Mouse (Mus musculus) embryonic facial prominence, embryonic 15.5 days (tissue): ENCODE measurements around the gene Wdr92. TPM values are rescaled to one million over a fixed set of nuclear protein-coding genes. Genes with fewer than 3 reads are reported as not detected.

Experiments
- ATAC-seq: fragments of 200-750 bp; cut with Nextera tagmentation; 2 replicates; pipeline ENCODE4 v1.8.0; 2017; ENCODE audit warnings: low read depth, moderate TSS enrichment; ENCODE audit not compliant: insufficient number of reproducible peaks, low FRiP score, low TSS enrichment
- H3K27ac ChIP-seq: fragments of 300-500 bp; sonication (generic); replicated peaks from 2 replicates; pipeline ENCODE4 v1.5.1; 2015; ENCODE audit warnings: mild to moderate bottlenecking, inconsistent platforms
- H3K27me3 ChIP-seq: fragments of 300-500 bp; sonication (generic); 2 replicates; pipeline ENCODE4 v1.6.1; 2015; ENCODE audit warnings: inconsistent platforms
- H3K36me3 ChIP-seq: fragments of 300-500 bp; sonication (generic); 2 replicates; pipeline ENCODE4 v1.6.1; 2015; ENCODE audit warnings: mild to moderate bottlenecking, inconsistent platforms
- H3K4me1 ChIP-seq: fragments of 300-500 bp; sonication (generic); 2 replicates; pipeline ENCODE4 v1.6.1; 2015; ENCODE audit warnings: inconsistent platforms
- H3K4me2 ChIP-seq: fragments of 300-500 bp; sonication (generic); replicated peaks from 2 replicates; pipeline ENCODE4 v1.6.1; 2015; ENCODE audit warnings: mild to moderate bottlenecking, inconsistent platforms
- H3K4me3 ChIP-seq: fragments of 300-500 bp; sonication (generic); replicated peaks from 2 replicates; pipeline ENCODE4 v1.5.1; 2015; ENCODE audit warnings: mild to moderate bottlenecking, inconsistent platforms
- H3K9ac ChIP-seq: fragments of 300-500 bp; sonication (generic); 2 replicates; pipeline ENCODE4 v1.6.1; 2015; ENCODE audit warnings: inconsistent platforms
- H3K9me3 ChIP-seq: fragments of 300-500 bp; sonication (generic); replicated peaks from 2 replicates; pipeline ENCODE4 v1.6.1; 2016; ENCODE audit warnings: inconsistent platforms
- WGBS: fragments of 180-500 bp; shearing (Covaris S2); methylation state at CpG from one replicate; pipeline ENCODE4 v1.1.7; 2015; 5-methylcytosine and 5-hydroxymethylcytosine counted together
- polyA plus RNA-seq: library from polyadenylated mRNA; unstranded; fragments of >200 nt; fragmentation: Nextera tagmentation; extraction: Ambion mirVana; gene quantifications from 2 replicates; pipeline ENCODE4 v1.2.1, GENCODE M21; 2015

Gene Wdr92
- polyA plus RNA-seq, result 27.3 and 27.7 TPM in 2 replicates

DNA sequence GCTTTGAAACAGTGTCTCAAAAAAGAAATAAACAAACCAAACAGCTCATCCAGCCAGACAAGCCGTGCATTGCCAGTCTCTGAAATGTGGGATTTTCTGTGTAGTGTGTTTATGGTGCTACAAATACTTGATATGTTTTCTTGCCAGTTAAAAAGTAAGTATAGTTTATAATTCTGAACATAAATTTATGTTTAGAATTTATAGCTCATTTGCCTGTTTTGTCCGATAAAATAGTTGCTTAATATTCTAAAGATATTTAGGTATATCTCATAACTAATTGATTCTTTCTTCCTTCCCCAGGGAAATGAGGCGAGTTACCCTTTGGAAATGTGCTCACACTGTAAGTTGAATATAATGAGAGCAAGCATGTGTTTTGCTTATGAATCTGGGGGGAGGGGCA, at the start of gene Wdr92:
Gene Wdr92, plus strand, starts transcription at position 301 of the 400 bp plus-strand sequence.
- no peak within 1 kb of the TSS for H3K4me2 ChIP-seq
- H3K4me3 ChIP-seq, result no peak within 1 kb of the TSS
- H3K36me3 ChIP-seq, result no peaks in the 10 kb centered on the region
- no peaks in the 10 kb centered on the region for H3K4me1 ChIP-seq
- no peak within 1 kb of the TSS for H3K9ac ChIP-seq
- no peak within 1 kb of the TSS for H3K27ac ChIP-seq
- H3K9me3 ChIP-seq, result no peaks in the 10 kb centered on the region
- H3K27me3 ChIP-seq, result no peaks in the 10 kb centered on the region
- 64% methylated on average over 3 of the region's 3 CpGs for WGBS
- ATAC-seq, result no peak

DNA sequence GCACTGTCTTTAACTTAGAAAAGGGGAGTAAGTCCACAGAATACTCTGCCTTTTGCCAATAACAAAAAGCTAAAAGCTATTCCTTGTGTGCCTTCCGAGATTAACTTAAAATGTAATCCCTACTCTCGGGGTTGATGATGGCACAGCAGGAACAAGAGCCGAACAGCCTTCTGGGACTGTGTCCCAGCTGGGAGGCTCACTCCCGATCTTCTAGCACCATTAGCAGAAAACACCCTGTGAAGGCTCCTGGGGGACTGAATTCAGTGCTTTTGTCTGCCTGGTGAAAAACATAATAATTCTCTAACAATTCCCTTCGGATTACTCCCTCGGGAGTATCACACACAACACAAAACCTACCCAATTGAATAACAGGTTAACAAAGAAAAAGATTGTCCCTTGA, 46.3 kb upstream of the Wdr92 start:
- Histone ChIP-seq H3K4me3 (no peak overlapping the region), H3K36me3 (no peaks in the 10 kb centered on the region), H3K4me1 (no peaks in the 10 kb centered on the region), H3K9me3 (no peaks in the 10 kb centered on the region), H3K27me3 (no peaks in the 10 kb centered on the region), H3K9ac (no peak overlapping the region), H3K4me2 (no peak overlapping the region), H3K27ac (no peak overlapping the region)
- ATAC-seq, result peak; percentile 65
- WGBS, result 27% methylated on average over 6 of the region's 6 CpGs

DNA sequence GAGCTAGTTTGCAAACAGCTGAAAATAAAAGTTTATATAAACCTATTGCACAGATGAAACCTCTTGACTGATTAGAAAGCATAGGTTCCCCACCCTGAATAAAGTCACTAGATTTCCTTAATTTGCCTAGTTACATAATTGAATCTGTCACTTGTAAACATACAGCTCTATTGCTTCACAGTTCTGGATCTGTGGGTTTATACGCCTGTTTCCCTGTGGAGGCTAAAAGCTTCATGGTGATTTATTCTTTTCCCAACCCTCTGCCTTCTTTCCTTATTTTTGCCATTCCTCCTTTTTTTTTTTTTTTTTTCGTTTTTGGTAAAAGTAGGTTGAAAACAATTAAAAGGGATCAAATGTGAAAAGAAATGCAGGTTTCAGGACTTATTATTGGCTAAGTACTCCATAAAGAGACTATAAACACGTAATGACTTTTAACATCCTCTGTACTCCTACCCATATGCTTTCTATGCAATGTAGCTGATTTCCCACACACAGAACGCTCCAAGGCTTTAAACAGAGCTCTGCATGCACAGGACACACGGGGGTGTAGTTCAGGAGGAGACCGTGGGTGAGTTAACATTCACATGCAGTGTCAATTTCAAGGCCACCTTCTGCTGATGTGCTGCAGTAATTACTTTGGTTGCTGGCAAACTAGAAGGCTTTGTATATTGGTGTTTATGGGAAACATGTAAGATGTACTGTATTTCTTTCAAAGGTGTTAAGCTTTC, 43.4 kb upstream of the Wdr92 start:
- H3K36me3 ChIP-seq, result no peaks in the 10 kb centered on the region
- H3K4me3 ChIP-seq, result no peak overlapping the region
- ATAC-seq, result no peak
- H3K4me1 ChIP-seq, result no peaks in the 10 kb centered on the region
- H3K4me2 ChIP-seq, result no peak overlapping the region
- H3K27me3 ChIP-seq, result no peaks in the 10 kb centered on the region
- H3K9ac ChIP-seq, result no peak overlapping the region
- no peaks in the 10 kb centered on the region for H3K9me3 ChIP-seq
- 55% methylated on average over 6 of the region's 6 CpGs for WGBS
- no peak overlapping the region for H3K27ac ChIP-seq

DNA sequence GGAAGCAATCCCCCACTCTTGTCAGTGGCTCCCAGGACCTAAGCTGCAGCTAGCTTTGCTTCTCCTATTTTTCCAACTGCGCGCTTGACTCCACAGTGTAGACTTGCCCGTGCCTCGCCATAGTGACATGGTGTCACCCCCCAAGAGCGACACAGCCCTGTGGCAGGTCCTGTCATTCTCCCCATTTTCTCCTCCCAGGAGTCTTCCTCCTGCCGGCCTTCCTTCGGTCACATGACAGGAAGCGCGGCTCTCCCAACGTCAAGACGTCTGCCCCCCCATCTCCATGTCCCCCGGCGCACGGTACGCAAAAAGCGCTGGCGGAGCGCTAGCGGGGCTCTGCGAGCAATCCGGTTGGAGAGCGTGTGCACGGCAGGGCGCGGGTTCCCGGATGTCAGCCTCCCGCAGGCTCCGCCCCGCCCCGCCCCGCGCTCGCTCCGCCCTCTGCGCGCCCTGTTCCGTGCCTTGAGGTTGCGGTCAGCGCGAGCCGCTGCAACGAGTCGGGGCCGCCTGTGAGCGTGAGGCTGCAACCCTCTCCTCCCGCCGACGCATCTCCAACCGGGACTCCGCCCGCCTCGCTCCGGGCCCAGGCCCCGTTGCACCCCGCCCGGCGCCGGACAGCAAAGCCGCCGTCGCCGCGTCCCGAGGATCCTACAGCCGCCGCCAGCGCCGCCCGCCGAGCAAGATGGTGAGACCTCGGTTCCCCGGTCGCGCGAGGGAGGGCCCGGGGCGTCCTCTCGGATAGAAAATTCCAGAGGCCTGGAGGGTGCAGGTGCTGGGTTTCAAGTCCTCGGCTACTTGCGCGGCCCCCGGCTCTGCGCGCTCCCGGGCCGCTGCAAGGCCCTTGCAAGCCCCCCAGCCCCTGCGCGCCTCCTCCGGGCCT, 22.8 kb upstream of the Wdr92 start, which contains the start of gene Ppp3r1:
Gene Ppp3r1, plus strand, starts transcription at position 406 of the 880 bp plus-strand sequence.
- H3K4me2 ChIP-seq, result peak within 1 kb of the TSS; percentile 65
- ATAC-seq, result peak; percentile 98
- peak within 1 kb of the TSS; percentile 98 for H3K4me3 ChIP-seq
- H3K27me3 ChIP-seq, result no peaks in the 10 kb centered on the region
- peaks cover 13% of the 10 kb centered on the region; the same call in 1 of the 2 replicates for H3K4me1 ChIP-seq
- WGBS, result under 1% methylated on average over 89 of the region's 89 CpGs
- H3K9ac ChIP-seq, result peak within 1 kb of the TSS; percentile 96
- no peaks in the 10 kb centered on the region for H3K36me3 ChIP-seq
- peak within 1 kb of the TSS; percentile 98 for H3K27ac ChIP-seq
- H3K9me3 ChIP-seq, result no peaks in the 10 kb centered on the region

DNA sequence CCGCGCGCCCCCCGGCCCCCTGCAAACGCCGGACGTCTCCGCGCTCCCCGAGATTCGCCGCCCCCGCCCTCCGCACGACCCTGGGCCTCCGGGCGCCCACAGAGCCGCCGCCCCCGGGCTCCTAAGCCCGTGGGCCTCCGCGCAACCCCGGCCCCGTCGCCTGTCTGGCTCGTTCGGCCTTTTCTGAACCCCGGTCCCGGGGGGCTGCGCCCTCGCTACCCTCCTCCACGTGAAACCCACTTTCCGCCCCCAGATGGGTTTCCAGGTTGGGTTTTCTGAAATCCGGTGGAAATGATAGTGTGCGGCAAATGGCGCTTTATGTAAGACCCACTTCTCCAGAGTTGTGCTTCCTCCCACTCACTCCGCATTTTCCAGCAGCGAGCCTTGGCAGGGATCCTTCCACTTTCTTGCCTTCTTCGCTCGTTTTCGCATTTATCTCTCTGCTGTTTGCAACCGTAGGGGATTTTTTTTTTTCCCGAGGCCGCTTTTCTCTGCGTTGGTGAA, 22.1 kb upstream of the Wdr92 start:
- Histone ChIP-seq H3K27me3 (no peaks in the 10 kb centered on the region), H3K36me3 (no peaks in the 10 kb centered on the region), H3K4me3 (peak overlapping the region; percentile 98), H3K27ac (peak overlapping the region; percentile 98), H3K4me2 (peak overlapping the region; percentile 65), H3K9me3 (no peaks in the 10 kb centered on the region), H3K4me1 (peaks cover 13% of the 10 kb centered on the region; the same call in 1 of the 2 replicates), H3K9ac (peak overlapping the region; percentile 96)
- WGBS, result under 1% methylated on average over 45 of the region's 46 CpGs
- peak; percentile 45 for ATAC-seq

DNA sequence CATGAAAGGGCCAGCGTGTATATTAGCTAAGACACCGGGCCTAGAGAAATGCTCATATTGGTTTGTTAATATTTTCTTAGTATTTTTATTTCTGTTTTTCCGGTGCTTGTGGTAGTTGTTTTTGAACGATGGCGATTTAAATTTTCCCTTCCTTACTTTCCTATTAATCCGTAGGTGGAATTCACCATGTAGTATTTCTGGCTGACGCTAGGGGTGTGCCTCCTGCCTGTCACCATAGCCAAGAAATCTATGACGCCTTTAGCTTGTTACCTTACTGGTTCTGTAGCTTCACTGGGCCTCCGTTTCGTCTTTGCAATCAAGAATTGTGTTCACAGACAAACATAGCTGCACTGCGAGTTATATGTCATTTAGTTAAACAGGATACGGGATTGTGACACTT, 21.7 kb upstream of the Wdr92 start:
- Histone ChIP-seq H3K4me1 (peaks cover 13% of the 10 kb centered on the region; the same call in 1 of the 2 replicates), H3K27me3 (no peaks in the 10 kb centered on the region), H3K27ac (peak overlapping the region; percentile 98), H3K36me3 (no peaks in the 10 kb centered on the region), H3K4me2 (peak overlapping the region; percentile 65), H3K9ac (peak overlapping the region; percentile 96), H3K4me3 (peak overlapping the region; percentile 98), H3K9me3 (no peaks in the 10 kb centered on the region)
- WGBS, result under 1% methylated on average over 12 of the region's 12 CpGs
- no peak for ATAC-seq

DNA sequence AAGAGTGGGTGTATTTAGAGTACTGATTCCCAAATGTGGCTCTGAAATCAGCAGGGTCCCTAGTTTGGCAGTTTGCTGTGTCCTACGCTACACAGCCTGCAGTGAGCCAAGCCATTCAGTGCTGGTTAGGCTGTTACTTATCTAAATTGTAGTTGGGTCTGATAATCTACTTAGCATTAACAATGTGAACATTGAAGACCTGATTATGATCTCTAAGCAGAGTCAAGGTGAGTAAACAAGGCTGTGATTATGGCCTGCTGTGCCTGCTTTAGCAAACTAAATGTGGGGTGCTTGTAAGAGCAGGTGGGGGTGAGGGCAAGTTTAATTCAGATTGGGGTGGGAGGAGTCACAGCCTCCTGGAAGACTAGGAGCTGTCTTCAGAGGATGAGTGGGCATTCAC, 18.0 kb upstream of the Wdr92 start:
- ATAC-seq, result no peak
- Histone ChIP-seq H3K27ac (no peak overlapping the region), H3K9me3 (no peaks in the 10 kb centered on the region), H3K9ac (no peak overlapping the region), H3K36me3 (no peaks in the 10 kb centered on the region), H3K4me2 (no peak overlapping the region), H3K4me3 (no peak overlapping the region), H3K27me3 (no peaks in the 10 kb centered on the region), H3K4me1 (peaks cover 18% of the 10 kb centered on the region; the same call in 1 of the 2 replicates)
- whole genome bisulfite sequencing, result 87% methylated on average over 1 of the region's 1 CpGs

DNA sequence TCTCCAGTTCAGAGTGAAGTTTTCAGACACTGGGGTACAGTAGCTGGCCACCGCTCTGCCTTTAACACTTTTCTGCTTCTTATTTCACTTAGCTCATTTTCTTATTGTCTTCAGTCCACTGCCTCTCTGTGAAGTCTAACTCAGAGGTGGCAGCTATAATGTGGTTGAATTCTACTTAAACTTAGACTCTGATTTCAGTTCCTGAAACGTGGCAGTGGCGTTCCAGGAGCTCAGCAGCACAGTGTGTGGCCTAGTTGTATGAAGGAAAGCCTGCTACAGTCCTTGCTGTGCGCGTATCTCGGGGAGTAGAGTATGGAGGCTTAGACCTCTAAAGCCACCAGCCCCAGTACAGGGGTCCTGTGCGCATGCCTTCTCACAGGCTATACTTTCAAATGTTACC, 15.3 kb upstream of the Wdr92 start:
- Histone ChIP-seq H3K4me2 (no peak overlapping the region), H3K36me3 (no peaks in the 10 kb centered on the region), H3K27ac (no peak overlapping the region), H3K9me3 (no peaks in the 10 kb centered on the region), H3K4me3 (no peak overlapping the region), H3K4me1 (peaks cover 6% of the 10 kb centered on the region; the same call in 1 of the 2 replicates), H3K9ac (no peak overlapping the region), H3K27me3 (no peaks in the 10 kb centered on the region)
- 88% methylated on average over 7 of the region's 7 CpGs for WGBS
- no peak for ATAC-seq

DNA sequence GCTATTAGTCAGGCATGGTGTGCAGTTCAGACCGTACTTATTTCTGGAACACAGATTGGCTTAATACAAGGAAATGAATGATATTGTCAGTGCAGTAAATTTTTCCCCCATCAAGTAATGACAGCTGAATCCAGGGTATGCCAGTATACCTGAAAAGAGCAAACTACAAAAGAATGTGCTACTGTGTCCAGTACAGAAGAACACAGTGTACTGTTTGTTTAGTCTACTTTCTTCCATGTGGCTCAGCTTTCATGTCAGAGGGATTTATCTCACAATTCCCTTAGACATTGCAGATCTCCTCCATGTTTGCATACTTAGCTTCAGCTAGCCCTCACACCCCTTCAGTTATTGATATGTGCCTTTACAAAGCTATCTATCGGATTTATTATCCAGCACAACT, 12.6 kb upstream of the Wdr92 start:
- 74% methylated on average over 2 of the region's 2 CpGs for WGBS
- no peaks in the 10 kb centered on the region for H3K27me3 ChIP-seq
- H3K4me2 ChIP-seq, result no peak overlapping the region
- no peak overlapping the region for H3K4me3 ChIP-seq
- no peaks in the 10 kb centered on the region for H3K9me3 ChIP-seq
- peaks cover 5% of the 10 kb centered on the region; the same call in 1 of the 2 replicates for H3K4me1 ChIP-seq
- no peak for ATAC-seq
- peaks cover 12% of the 10 kb centered on the region; the same call in 1 of the 2 replicates for H3K36me3 ChIP-seq
- no peak overlapping the region for H3K9ac ChIP-seq
- H3K27ac ChIP-seq, result no peak overlapping the region

DNA sequence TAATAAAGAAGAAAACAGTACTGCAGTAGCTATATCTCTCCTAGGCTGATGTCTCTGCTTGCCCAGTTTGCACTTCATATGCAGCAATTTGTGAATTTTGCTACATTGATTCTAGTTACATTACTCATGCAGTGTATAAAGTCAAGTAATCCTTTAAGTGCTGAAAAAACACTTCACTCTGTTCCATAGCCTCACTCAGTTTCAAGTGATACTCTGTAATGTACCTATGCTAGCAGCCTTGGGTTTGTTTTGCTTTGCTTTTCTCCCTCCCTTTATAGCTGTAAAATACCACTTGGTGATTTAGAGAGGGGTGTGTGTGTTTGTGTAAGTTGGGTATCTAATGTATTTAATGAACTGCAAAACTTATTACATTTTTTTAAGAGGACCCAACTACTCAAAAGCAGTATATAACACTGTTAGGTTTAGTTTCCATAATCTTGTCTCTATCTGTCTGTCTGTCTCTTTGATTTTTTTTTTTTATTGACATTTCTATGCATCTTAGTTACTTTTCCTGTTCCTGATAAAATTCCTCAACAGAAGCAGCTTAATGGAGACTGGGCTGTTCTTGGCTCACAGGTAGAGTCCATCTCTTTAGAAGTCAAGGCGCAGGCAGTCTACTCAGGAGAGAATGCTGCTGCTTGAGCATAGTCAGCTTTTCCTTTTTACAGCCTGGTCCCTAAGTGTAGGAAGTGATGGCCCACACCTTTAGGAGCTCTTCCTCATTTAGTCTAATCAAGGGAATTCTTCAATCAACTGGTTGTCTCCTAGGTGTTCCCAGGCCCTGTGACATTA, 10.8 kb upstream of the Wdr92 start:
- H3K27me3 ChIP-seq, result no peaks in the 10 kb centered on the region
- H3K4me2 ChIP-seq, result no peak overlapping the region
- no peak overlapping the region for H3K27ac ChIP-seq
- H3K4me3 ChIP-seq, result no peak overlapping the region
- H3K4me1 ChIP-seq, result no peaks in the 10 kb centered on the region; the same call in 1 of the 2 replicates
- H3K9me3 ChIP-seq, result no peaks in the 10 kb centered on the region
- H3K36me3 ChIP-seq, result peaks cover 13% of the 10 kb centered on the region; the same call in 1 of the 2 replicates
- WGBS, result 96% methylated on average over 1 of the region's 1 CpGs
- ATAC-seq, result no peak
- H3K9ac ChIP-seq, result no peak overlapping the region
